13 mouse cellular contexts compared by ENCODE assay signal in genomic region chr6:5156541-5157425, GRCm38 (mm10). TPM values are rescaled to one million over a fixed set of nuclear protein-coding genes. Genes with fewer than 3 reads are reported as not detected.
A peak's percentile ranks its signal among the peaks of the same experiment; 100 is the strongest.
DNase-seq lines count a peak whose midpoint lies in the region; ATAC-seq and TF ChIP-seq lines count a peak whose summit lies in the region.
"Had no signal": no experiment of that assay in that cellular context is flagged by ENCODE, and none has a peak within 500 bp of the region (broad histone marks: within the 10 kb centered on the region; RNA-seq: fewer than 3 reads in every experiment).

No protein-coding gene starts in this region.

- TF ChIP-seq EP300 in MEL (IDR thresholded peaks at IDR 0.05; ENCODE audit: low read depth in 1 of 2, low read length in 2 of 2), result peak; percentile 92 to 93
- peak; percentile 92 for TF ChIP-seq EP300 in liver, embryonic 14.5 days (IDR thresholded peaks at IDR 0.05; ENCODE audit: low read depth)

- no peaks in the 10 kb centered on the region for H3K27me3 ChIP-seq in intestine, embryonic 15.5 days (replicated peaks)
- no peaks in the 10 kb centered on the region for H3K27me3 ChIP-seq in intestine, postnatal 0 days (replicated peaks; ENCODE audit: control insufficient read depth, insufficient read depth, low read length)
- H3K27me3 ChIP-seq in MEL (ENCODE audit: control insufficient read depth in 1 of 2, insufficient read depth in 2 of 2, low read length in 2 of 2), result peaks cover 0 to 1% of the 10 kb centered on the region in 2 experiments; a peak in 3 of 4 replicates
- no peaks in the 10 kb centered on the region for H3K27me3 ChIP-seq in liver, embryonic 14.5 days (ENCODE audit: control insufficient read depth, insufficient read depth, low read length)
- H3K27me3 ChIP-seq: neural tube, embryonic 12.5 days had no signal

- ATAC-seq in intestine, embryonic 15.5 days, result no peak
- ATAC-seq in intestine, postnatal 0 days, result no peak
- ATAC-seq in liver, embryonic 14.5 days (ENCODE audit: insufficient read depth), result peak; percentile 67

- H3K9me3 ChIP-seq in intestine, embryonic 15.5 days, result no peaks in the 10 kb centered on the region
- H3K9me3 ChIP-seq in intestine, postnatal 0 days (ENCODE audit: control insufficient read depth), result no peaks in the 10 kb centered on the region
- H3K9me3 ChIP-seq in MEL (replicated peaks; ENCODE audit: insufficient read depth, low read length), result no peaks in the 10 kb centered on the region
- H3K9me3 ChIP-seq in liver, embryonic 14.5 days (ENCODE audit: control insufficient read depth, low read length), result no peaks in the 10 kb centered on the region
- H3K9me3 ChIP-seq: neural tube, embryonic 12.5 days had no signal

- H3K4me1 ChIP-seq in intestine, embryonic 15.5 days (replicated peaks), result 0 out of 2 replicates have a peak, but pooled peaks cover 3% of the 10 kb centered on the region
- H3K4me1 ChIP-seq in intestine, postnatal 0 days (replicated peaks; ENCODE audit: control insufficient read depth, insufficient read depth, low read length), result no peaks in the 10 kb centered on the region
- H3K4me1 ChIP-seq in MEL (ENCODE audit: control insufficient read depth in 1 of 2, insufficient read depth in 2 of 2, low read length in 2 of 2), result peaks cover 7 to 19% of the 10 kb centered on the region in 2 experiments; a peak in 3 of 4 replicates
- peaks cover 61 to 64% of the 10 kb centered on the region in 2 experiments for H3K4me1 ChIP-seq in liver, embryonic 14.5 days (replicated peaks; ENCODE audit: control insufficient read depth in 2 of 2, insufficient read depth in 2 of 2, low read length in 1 of 2)
- H3K4me1 ChIP-seq: neural tube, embryonic 12.5 days had no signal

- no peaks in the 10 kb centered on the region for H3K36me3 ChIP-seq in intestine, embryonic 15.5 days
- no peaks in the 10 kb centered on the region for H3K36me3 ChIP-seq in intestine, postnatal 0 days (ENCODE audit: control insufficient read depth, insufficient read depth)
- peaks cover 0 to 21% of the 10 kb centered on the region in 2 experiments; a peak in 2 of 4 replicates for H3K36me3 ChIP-seq in MEL (ENCODE audit: control insufficient read depth in 1 of 2, insufficient read depth in 2 of 2, low read length in 2 of 2)
- no peaks in the 10 kb centered on the region for H3K36me3 ChIP-seq in liver, embryonic 14.5 days (replicated peaks; ENCODE audit: control insufficient read depth, insufficient read depth, low read depth)

- 0 out of 2 replicates have a peak overlapping the region, but pooled peaks have one; percentile 3 for H3K27ac ChIP-seq in intestine, embryonic 15.5 days
- no peak overlapping the region for H3K27ac ChIP-seq in intestine, postnatal 0 days (ENCODE audit: low read depth, low read length)
- H3K27ac ChIP-seq in MEL (ENCODE audit: control insufficient read depth, low read depth, low read length), result peak overlapping the region; percentile 66
- peak overlapping the region; percentile 94 for H3K27ac ChIP-seq in liver, embryonic 14.5 days
- H3K27ac ChIP-seq: neural tube, embryonic 12.5 days had no signal

- H3K9ac ChIP-seq in intestine, embryonic 15.5 days, result no peak overlapping the region
- no peak overlapping the region for H3K9ac ChIP-seq in intestine, postnatal 0 days (ENCODE audit: low read depth, low read length)
- H3K9ac ChIP-seq in MEL (ENCODE audit: control insufficient read depth, low read depth, low read length, poor library complexity, severe bottlenecking), result peak overlapping the region; percentile 22; the same call in 1 of the 2 replicates
- H3K9ac ChIP-seq in liver, embryonic 14.5 days (replicated peaks), result peak overlapping the region; percentile 71
- H3K9ac ChIP-seq: neural tube, embryonic 12.5 days had no signal

- TF ChIP-seq CTCF in intestine, postnatal 0 days (IDR thresholded peaks at IDR 0.05; ENCODE audit: low read depth), result no peak
- TF ChIP-seq CTCF in MEL (IDR thresholded peaks at IDR 0.05 in 2 of 3, conservative IDR thresholded peaks at IDR 0.05 in 1 of 3; ENCODE audit: control insufficient read depth in 1 of 3, insufficient read depth in 1 of 3, low read depth in 2 of 3, low read length in 3 of 3, poor library complexity in 1 of 3, severe bottlenecking in 1 of 3), result no peak
- no peak for TF ChIP-seq CTCF in liver, embryonic 14.5 days (IDR thresholded peaks at IDR 0.05; ENCODE audit: low read depth)

- no peak for TF ChIP-seq RAD21 in MEL (IDR thresholded peaks at IDR 0.05; ENCODE audit: low read depth, low read length)

- 83% methylated on average over 6 of the region's 6 CpGs for WGBS in intestine, embryonic 15.5 days
- 77% methylated on average over 6 of the region's 6 CpGs for WGBS in intestine, postnatal 0 days
- 19% methylated on average over 6 of the region's 6 CpGs for WGBS in liver, embryonic 14.5 days (ENCODE audit: insufficient replicate concordance)

- H3K4me2 ChIP-seq in intestine, embryonic 15.5 days (replicated peaks), result no peak overlapping the region
- H3K4me2 ChIP-seq in intestine, postnatal 0 days (replicated peaks; ENCODE audit: low read depth), result no peak overlapping the region
- H3K4me2 ChIP-seq in liver, embryonic 14.5 days (ENCODE audit: low read depth), result peak overlapping the region; percentile 75
- H3K4me2 ChIP-seq: neural tube, embryonic 12.5 days had no signal

- intact Hi-C loops in left cerebral cortex, postnatal 25 days (cut with DNase I), result no loop called here

- no peak overlapping the region for H3K4me3 ChIP-seq in intestine, embryonic 15.5 days (replicated peaks)
- H3K4me3 ChIP-seq in intestine, postnatal 0 days (ENCODE audit: low read depth, low read length), result no peak overlapping the region
- peak overlapping the region; percentile 4 to 72; a peak in 3 of 4 replicates for H3K4me3 ChIP-seq in MEL (ENCODE audit: control insufficient read depth in 1 of 2, insufficient read depth in 1 of 2, low read depth in 2 of 2, low read length in 2 of 2)
- no peak overlapping the region for H3K4me3 ChIP-seq in liver, embryonic 14.5 days (ENCODE audit: insufficient read depth in 1 of 2, low read depth in 2 of 2, low read length in 2 of 2)
- H3K4me3 ChIP-seq: neural tube, embryonic 12.5 days had no signal

- peak; percentile 64 for DNase-seq in MEL (ENCODE audit: low read depth, low spot score)
- peak; percentile 53 for DNase-seq in c-Kit-positive CD71-positive TER-119-negative erythroid progenitor cells, embryonic 14.5 days (ENCODE audit: low read depth)
- peak; percentile 53 to 70 (median 63) for DNase-seq in liver, embryonic 14.5 days (ENCODE audit: low read depth in 3 of 3, low spot score in 3 of 3)
- no peak for DNase-seq in T-cell, adult 2 months (ENCODE audit: low spot score)
- no peak for DNase-seq in left cerebral cortex, postnatal 25 days (ENCODE audit: low spot score in 2 of 2)
- DNase-seq: cerebellum, adult 18-20 months; kidney, adult 18-20 months; midbrain, embryonic 14.5 days had no signal

- no peak for TF ChIP-seq POLR2A in MEL (IDR thresholded peaks at IDR 0.05; ENCODE audit: control insufficient read depth in 1 of 2, insufficient read depth in 1 of 2, low read depth in 1 of 2, low read length in 2 of 2, poor library complexity in 1 of 2)

- no peaks in the 10 kb centered on the region for H3K79me2 ChIP-seq in MEL (ENCODE audit: control insufficient read depth, insufficient read depth, low read length, poor library complexity)

TF ChIP-seq in MEL, 35 proteins besides CTCF, POLR2A, EP300 and RAD21:
- TF ChIP-seq NRF1 (IDR thresholded peaks at IDR 0.05; ENCODE audit: insufficient read depth, low read depth, low read length, poor library complexity, severe bottlenecking) (no peak), MAX (IDR thresholded peaks at IDR 0.05; ENCODE audit: low read length) (no peak), HCFC1 (IDR thresholded peaks at IDR 0.05; ENCODE audit: low read depth, low read length) (0 out of 2 replicates have a peak, but pooled peaks have one; percentile 33), USF1 (IDR thresholded peaks at IDR 0.05; ENCODE audit: low read depth, low read length) (peak; percentile 8; the same call in 1 of the 2 replicates), MYC (IDR thresholded peaks at IDR 0.05; ENCODE audit: low read depth, low read length) (0 out of 2 replicates have a peak, but pooled peaks have one; percentile 16), SIN3A (IDR thresholded peaks at IDR 0.05; ENCODE audit: low read length) (peak; percentile 69), RCOR1 (IDR thresholded peaks at IDR 0.05; ENCODE audit: low read depth, low read length) (peak; percentile 72; the same call in 1 of the 2 replicates), TAL1 (IDR thresholded peaks at IDR 0.05; ENCODE audit: low read length) (peak; percentile 83), UBTF (IDR thresholded peaks at IDR 0.05; ENCODE audit: borderline replicate concordance, insufficient read depth, low read depth, low read length) (no peak), E2F4 (IDR thresholded peaks at IDR 0.05; ENCODE audit: borderline replicate concordance, low read depth, low read length) (no peak), MEF2A (IDR thresholded peaks at IDR 0.05; ENCODE audit: extremely low read depth, insufficient replicate concordance, low read depth, low read length, poor library complexity, severe bottlenecking) (peak; percentile 96; the same call in 1 of the 2 replicates), NELFE (IDR thresholded peaks at IDR 0.05; ENCODE audit: low read depth, low read length) (peak; percentile 19; the same call in 1 of the 2 replicates), CHD1 (IDR thresholded peaks at IDR 0.05; ENCODE audit: low read depth, low read length) (no peak), GATA1 (IDR thresholded peaks at IDR 0.05; ENCODE audit: low read depth, low read length) (peak; percentile 94), ZKSCAN1 (IDR thresholded peaks at IDR 0.05; ENCODE audit: low read depth, low read length) (no peak), MAFK (IDR thresholded peaks at IDR 0.05; ENCODE audit: borderline replicate concordance, low read depth, low read length) (peak; percentile 24; the same call in 1 of the 2 replicates), TCF12 (IDR thresholded peaks at IDR 0.05; ENCODE audit: low read depth, low read length) (peak; percentile 94), ZC3H11A (IDR thresholded peaks at IDR 0.05; ENCODE audit: low read depth, low read length) (no peak), ETS1 (IDR thresholded peaks at IDR 0.05; ENCODE audit: low read depth, low read length) (peak; percentile 80)

RNA-seq across cellular contexts. Expression of gene Pon1, which starts 37.0 kb away (rescaled TPM):
- 0.14 TPM in 1 of 2 replicates, not detected in the other for polyA plus RNA-seq in intestine, embryonic 15.5 days (2015; fragmentation: Nextera tagmentation; extraction: Ambion mirVana)
- not detected in 2 replicates for polyA plus RNA-seq in intestine, postnatal 0 days (2015; fragmentation: Nextera tagmentation; extraction: Ambion mirVana)
- not detected in 2 replicates for total RNA-seq in MEL (2012; rRNA removed)
- polyA plus RNA-seq in MEL (2012; ENCODE audit: insufficient read depth in 1 of 2, insufficient read length in 2 of 2, low read depth in 1 of 2, low replicate concordance in 2 of 2, missing spikeins in 1 of 2), result not detected
- polyA plus RNA-seq in liver, embryonic 14.5 days (2012; rRNA removed), result 1.9 and 2.0 TPM in 2 replicates
- polyA plus RNA-seq in liver, embryonic 14.5 days (2014; fragmentation: Nextera tagmentation; extraction: Ambion mirVana), result 2.8 and 4.4 TPM in 2 replicates
- total RNA-seq in left cerebral cortex, postnatal 25 days (2021), result not detected
- total RNA-seq: granulocyte monocyte progenitor cell, adult 5-6 weeks; left cerebral cortex, adult 8-10 months had no signal
- polyA plus RNA-seq: midbrain, embryonic 14.5 days; neural tube, embryonic 12.5 days had no signal

Comparison
In these comparisons a context has a peak if more than half of its experiments do, and no peak if none do; other contexts are left out.
1. H3K4me3 ChIP-seq: peak in MEL (2 of 2); none in intestine, embryonic 15.5 days (single experiment), intestine, postnatal 0 days (single experiment) and liver, embryonic 14.5 days (0 of 2).
2. H3K9ac ChIP-seq: peak in MEL (single experiment) and liver, embryonic 14.5 days (single experiment); none in intestine, embryonic 15.5 days (single experiment) and intestine, postnatal 0 days (single experiment).
3. DNase-seq: peak in MEL (single experiment), c-Kit-positive CD71-positive TER-119-negative erythroid progenitor cells, embryonic 14.5 days (single experiment) and liver, embryonic 14.5 days (3 of 3); none in T-cell, adult 2 months (single experiment) and left cerebral cortex, postnatal 25 days (0 of 2).